Mouse (Mus musculus): ENCODE measurements around the gene Taz.
A peak's percentile ranks its signal among the peaks of the same experiment; 100 is the strongest.

GRCm38 (mm10) chrX:74270062-74270901 is 11.4 kb upstream of the Taz start, which contains the start of gene Rpl10:
- no peak for TF ChIP-seq CTCF (IDR thresholded peaks at IDR 0.05; ENCODE audit: borderline replicate concordance, insufficient read depth, low read length)
- TF ChIP-seq POLR2A (IDR thresholded peaks at IDR 0.05; ENCODE audit: low read depth, low read length), result peak; percentile 96

Data from embryonic fibroblast, embryonic 13.5 days (primary cell).